Mouse (Mus musculus): ENCODE measurements around the gene Tspan1. TPM values are rescaled to one million over a fixed set of nuclear protein-coding genes. Genes with fewer than 3 reads are reported as not detected.
A peak's percentile ranks its signal among the peaks of the same experiment; 100 is the strongest.

Tspan1 gene
- 3.2 and 4.1 TPM in 2 replicates for polyA plus RNA-seq (2015; fragmentation: Nextera tagmentation; extraction: Ambion mirVana)

DNA sequence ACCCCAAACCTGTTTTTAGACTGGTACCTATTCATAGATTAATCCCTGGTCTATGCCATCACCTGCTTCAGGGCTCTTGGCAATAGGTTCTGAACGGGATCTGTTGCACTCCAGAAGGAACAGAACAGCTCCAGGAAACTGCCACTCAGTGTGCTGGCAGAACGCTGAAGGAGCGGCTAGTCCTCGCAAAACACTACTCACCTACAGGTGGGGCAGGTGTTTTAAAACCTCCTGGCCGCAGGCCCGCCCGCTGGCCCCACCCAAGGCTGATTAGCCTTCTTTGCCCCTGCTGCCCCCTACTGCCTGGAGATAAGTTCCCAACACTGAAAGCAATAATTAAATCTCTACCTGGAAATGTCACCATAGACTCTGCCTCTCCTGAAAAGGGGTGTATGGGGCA is at the start of gene Tspan1:
Gene Tspan1, minus strand, starts transcription at position 198 of the 400 bp plus-strand sequence.
- no peak for DNase-seq (ENCODE audit: low spot score)

DNA sequence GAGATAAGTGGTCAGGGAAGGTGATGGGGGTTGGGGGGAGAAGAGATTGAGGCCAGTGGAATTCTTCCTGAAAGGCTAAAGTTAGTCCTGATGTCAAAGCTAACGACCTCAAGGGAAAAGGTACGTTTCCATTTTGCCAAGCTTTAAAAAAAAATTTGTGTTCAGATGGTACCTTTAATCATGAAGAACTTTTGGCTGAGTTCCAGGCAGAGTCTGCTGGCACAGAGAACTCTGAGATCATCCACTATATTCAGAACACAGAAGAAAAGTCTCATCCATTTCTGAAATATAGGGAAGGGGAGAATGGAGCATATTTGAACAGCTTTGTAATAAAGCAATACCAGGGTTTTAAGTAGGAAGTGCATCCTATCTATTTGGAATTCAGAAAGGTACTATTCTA is 49.6 kb upstream of the Tspan1 start:
- DNase-seq (ENCODE audit: low spot score): no peak

DNA sequence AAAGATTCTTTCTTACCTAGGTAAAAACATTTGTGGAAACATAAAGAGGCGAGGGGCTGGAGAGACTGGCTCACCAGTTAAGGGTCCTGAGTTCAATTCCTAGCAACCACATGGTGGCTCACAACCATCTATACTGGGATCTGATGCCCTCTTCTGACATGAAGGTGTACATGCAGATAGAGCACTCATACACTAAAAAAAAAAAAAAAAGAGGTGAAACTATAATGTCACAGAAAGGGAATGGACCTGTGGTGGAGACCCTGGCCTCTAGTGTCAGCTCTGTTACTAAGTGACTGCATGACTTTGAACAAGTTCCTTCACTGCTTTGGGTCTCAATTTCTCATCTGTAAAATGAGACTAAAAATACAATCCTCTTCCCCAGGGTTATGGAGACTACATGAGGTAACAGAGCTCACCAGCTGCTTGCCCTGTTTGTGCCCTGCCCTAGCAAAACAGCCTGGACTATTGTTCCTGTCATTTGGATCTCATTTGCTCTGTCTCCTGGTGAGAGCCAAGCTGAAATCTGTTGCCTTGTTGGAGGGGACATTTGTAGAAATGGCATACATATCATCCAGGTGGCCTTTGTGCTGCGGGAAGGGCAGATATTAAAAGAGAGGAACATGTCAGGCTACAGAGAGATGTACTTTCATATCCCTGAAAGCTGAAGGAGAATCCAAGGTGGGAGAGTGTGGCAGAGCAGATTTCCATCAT is 48.6 kb upstream of the Tspan1 start:
- no peak for DNase-seq (ENCODE audit: low spot score)

DNA sequence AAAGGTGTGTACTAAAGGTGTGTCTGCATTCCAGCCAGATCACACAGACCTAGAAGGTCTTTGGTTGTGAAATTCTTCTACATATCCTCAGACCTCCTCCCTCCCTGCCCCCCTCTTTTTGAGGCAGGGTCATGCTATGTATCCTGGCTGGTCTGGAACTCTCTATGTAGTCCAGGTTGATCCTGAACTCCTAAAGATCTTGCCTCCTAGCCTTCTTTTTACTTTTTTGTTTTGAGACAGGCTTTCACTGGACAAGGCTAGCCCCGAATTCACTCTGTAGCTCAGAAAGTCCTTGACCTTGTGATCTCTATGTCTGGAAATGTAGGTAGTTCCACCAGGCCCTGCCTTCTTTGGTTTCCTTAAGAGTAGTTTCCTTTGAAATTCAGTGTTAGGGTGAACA is 41.5 kb upstream of the Tspan1 start:
- no peak for DNase-seq (ENCODE audit: low spot score)

DNA sequence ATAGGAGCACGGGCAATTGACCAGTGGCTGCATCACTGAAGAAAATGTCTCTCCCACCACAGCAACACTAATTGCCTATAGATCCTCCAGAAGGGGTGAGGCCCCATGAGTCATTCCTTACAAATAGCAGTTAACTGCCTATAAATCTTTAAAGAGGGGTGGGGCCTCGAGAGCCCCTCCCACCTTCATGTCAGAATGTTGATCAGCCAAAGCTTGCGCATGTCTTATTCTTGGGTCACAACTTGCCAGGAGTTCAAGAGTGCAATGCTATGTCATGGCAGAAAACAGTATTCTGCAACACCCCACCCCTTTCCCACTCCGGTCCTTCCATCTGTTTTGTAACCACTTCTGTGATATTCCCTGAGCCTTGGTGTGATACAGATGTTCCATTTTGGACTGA is 39.1 kb upstream of the Tspan1 start:
- no peak for DNase-seq (ENCODE audit: low spot score)

DNA sequence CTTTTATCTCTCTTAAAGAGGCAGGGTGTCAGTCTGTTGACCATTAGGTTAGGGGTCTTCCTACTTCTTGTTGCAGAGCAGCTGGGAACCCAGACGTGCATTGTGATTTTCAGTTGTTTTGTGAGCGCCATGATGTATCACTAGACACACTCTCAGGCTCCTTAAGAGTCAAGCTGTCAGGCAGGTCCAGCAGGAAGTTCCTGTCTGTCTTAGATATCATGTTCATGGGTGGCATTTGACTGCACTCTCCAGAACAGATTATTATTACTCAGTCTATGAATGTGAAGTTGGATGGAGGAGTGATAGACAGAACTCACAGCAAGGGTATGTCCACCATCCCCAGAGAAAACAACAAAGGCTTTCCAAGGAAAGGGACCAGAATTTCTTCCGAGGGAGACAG is 37.0 kb upstream of the Tspan1 start:
- no peak for DNase-seq (ENCODE audit: low spot score)

DNA sequence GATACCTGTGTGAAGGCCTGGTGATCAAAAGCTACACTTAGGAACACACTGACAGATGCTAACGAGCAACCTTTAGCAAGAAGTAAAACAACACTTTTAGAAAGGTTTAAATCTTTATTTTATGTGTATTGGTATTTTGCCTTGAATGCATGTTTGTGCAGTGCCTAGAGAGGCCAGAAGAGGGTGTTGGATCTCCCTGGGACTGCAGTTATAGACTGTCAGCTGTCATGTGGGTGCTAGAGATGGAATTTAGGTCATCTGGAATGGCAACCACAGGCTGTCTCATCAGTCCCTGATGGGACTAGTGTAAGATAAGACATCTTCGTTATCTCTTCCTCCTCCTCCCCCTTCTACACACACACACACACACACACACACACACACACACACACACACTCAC is 31.0 kb upstream of the Tspan1 start:
- peak; percentile 23 for DNase-seq (ENCODE audit: low spot score)

DNA sequence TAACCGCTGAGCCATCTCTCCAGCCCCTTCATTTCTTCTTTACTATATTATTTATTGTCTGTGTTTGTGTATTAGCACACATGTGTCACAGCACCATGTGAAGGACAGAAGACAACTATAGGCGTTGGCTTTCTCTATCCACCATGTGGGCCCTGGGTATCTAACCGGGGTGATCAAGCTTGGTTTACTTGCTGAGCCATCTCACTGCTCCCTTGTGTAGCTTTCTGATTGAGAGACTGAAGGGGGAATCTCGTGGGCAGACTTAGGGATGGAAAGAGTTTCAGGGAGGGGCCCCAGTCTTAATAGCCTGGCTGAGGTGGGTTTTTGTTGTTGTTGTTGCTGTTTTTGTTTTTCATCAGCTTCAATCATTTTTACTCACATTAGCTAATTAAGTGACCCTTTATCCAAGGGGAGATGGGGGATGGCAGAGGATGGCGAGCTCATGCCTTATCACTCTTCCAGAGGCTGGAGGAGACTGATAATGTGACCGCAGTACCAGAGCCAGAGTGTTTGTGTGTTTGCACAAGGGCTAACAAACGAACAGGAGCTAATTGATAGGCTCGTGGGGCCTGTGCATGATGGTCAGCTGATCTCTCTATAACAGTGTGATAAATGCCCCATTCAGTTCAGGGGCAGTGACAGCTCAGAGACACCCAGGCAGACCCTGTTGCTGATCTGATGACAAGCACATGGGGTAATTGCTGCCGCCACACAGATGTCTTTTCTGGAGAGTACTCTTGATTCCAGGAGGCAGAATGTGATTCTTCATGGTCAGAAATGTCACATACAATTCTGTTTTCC is 26.4 kb upstream of the Tspan1 start:
- no peak for DNase-seq (ENCODE audit: low spot score)

DNA sequence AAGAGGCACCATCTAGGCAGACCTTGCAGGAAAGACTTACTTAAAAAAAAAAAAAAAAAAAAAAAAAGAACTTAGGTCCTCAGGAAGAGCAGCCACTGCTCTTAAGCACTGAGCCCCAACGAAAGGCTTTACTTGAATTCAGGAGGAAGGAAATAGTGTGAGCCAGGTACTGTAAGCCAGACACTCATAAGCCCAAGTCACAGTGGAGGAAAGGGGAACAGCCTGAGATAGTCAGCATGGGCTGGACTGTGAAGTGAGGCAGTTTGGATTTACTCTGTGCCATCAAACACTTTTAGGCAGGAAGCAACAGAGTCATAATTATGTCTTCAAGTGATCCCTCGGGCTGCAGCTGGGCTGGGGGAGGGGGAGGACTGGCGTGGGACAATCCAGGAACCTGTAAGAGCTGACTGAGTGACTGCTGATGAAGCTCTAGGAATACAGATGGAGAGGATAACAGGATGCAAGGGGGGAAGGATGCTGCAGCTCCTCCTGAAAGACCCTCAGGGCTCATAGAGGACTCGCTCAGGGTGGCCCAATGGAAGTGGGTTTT is 25.0 kb upstream of the Tspan1 start:
- DNase-seq (ENCODE audit: low spot score): no peak

DNA sequence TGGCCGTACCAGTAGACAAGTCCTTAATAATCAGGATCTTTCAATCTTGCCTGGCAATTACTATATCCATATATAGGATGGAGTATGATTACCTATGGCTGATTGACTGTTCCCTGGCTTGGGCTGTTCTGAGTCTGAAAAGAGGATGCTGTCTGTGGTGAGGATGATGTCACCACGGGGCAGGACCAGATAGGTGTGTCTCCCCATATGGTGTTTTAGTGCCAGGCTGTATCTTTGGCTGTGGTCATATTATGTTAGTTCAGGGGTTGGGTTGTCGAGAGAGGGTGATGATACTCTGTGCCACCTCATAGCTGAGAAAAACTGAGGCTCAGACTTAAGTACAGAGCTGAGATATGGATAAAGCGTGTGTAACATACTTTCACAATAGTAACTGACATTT is 17.7 kb upstream of the Tspan1 start:
- no peak for DNase-seq (ENCODE audit: low spot score)

DNA sequence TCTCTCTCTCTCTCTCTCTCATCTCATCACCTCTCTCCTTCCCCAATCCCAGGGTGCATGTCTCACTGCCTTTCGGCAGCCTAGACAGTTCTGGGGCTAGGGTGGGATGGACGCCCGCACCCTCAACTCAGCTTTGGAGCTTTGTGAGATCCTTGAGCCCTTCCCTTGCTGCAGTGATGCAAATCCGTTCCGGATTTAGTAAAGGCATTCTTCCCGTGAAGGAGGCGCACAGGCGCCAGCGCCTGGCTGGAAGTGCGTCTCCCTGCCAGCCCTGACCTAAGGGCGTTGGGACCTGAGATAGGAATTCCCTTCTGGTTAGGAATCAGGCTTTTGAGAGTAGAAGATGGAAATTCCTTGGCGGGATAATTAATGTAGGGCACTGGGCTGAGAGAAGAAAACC is 15.3 kb upstream of the Tspan1 start:
- no peak for DNase-seq (ENCODE audit: low spot score)

DNA sequence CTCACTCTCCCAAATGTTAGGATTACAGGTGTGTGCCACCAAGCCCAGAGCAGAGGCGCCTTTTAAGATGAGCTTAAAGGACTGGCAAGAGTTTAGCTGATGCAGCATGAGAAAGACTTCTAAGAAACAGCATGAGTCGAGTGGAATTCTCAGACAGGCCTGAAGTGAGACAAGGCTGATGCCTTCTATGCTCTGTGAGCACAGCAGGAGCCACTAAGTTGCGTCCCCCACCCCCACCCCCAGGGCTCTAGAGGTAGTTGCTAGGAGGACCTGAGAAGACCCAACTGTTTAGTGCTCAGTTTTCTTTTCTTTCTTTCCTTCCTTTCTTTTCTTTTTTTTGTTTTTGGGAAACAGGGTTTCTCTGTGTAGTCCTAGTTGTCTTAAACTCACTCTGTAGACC is 14.7 kb upstream of the Tspan1 start:
- no peak for DNase-seq (ENCODE audit: low spot score)

DNA sequence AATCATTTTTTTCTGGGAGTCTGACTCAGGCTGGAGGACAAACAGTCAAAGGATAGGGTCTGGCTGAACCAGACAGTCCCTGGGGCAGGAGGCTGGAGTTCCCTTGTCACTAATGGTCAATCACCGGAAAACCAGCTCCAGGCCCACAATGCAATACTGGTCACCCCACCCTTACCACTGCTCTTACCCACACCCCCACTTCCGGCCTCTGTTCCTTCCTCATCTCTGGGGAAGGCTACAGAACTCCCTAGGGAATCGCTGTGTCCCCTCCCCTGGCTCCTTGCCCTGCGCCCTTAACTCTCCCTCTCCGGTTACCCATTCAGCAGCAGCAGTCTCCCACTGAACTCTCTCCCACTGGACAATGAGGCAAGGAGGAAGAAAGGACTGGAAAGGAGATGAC is 9.7 kb upstream of the Tspan1 start:
- no peak for DNase-seq (ENCODE audit: low spot score)

DNA sequence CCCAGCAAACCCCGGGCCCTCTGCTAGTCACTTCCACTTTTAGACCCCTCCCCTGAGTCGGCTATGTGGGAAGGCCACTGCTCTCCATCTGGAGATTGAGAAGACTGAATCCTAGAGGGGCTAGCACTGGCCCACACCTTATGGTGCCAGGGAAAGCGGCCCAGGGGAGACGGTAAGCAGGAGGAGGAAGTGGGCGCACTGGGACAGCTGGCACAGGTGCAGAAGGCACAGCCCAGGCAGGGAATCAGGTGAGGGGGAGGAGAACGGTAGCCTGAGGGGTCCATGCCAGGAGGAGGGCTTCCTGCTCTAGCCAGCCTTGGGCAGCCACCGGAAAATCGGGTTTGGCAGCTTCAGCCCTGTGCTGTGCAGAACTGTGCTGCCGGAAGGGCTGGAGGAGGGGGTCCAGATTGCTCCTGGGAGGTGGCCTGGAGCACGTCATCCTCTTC is 9.2 kb upstream of the Tspan1 start:
- DNase-seq (ENCODE audit: low spot score): peak; percentile 60

DNA sequence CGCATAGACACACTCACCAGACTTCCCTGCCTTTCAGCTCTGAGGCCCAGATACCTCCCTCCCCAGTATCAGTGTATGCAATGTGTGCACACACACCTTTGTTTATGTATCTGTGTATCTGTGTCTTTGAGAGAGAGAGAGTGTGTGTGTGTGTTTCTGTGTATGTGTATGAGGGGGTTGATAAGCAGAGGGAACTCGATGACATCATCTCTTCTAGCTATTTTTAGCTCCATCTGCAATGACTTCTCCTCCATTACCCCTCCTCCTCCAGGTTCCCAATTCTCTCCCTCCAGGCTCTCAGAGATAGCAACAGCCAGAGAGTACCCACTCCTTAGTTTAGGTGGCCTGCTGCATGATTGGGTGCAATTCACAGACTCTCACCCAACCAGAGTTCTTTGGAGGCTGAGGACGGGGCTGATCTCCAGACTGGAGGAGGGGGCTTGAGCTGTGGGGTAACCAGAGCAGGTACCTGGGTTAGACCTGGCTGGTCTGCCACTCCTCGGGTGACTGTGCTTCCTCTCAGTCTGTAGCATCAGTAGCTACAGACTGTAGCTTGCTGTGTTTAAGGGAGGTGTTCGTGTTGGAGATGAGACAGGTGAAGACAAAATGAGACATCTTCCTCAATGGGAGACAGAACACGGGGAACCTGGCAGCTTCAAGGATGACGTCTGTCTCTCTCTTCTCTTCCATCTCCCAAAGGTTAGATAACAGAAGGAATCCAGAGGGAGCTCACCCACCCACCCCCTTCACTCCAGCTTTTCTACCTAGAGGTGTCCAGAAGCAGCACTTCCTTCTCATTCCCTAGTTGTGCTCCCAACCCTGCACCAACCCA is 8.5 kb upstream of the Tspan1 start:
- DNase-seq (ENCODE audit: low spot score): no peak

DNA sequence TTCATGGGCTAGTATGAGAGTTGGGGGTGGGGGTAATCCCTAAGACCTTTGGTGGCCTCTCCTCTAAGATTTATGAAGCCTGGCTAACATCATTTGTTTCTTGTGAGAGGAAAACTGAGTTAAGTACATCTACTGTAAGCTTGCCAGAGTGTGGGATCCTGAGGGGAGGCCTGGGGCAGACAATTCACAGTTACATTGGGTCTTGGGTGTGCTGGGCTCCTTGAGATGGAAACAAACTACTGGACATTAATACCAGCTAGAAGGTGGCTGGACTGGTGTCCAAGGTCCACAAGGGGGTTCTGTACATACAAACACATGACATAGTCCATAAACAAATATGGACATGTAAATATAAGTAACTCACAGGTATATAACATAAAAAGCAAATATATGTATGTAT is 7.7 kb upstream of the Tspan1 start:
- DNase-seq (ENCODE audit: low spot score): no peak

DNA sequence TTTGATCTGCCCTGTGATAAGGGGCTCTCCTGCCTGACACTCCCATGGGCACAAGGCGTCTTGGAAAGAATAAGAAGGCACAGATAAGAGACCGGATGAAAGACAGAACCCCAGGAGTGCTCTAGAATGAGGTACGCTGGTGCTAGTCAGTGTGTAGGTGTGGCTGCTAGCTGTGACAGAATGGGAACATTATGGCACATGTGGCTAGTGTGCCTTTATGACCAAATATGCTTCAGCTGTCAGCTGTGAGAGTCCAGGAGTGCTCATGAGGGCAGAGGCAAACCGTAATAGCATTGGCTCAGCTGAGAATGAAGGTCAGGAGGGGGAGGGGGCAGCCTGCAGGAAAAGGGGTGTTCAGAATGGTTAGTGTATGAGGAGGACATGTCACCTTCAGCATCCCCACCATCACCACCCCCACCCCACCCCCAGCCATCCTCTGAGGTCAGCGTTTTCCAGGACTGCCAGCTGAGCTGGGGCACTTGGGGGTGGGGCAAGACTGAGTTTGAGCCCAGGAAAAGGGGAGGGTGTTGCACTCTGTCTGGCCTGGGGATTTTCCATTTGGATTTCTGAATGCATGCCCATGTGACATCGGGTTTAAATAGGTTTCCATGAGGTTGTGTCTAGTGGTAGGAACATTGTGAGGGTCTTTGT is 7.2 kb upstream of the Tspan1 start:
- no peak for DNase-seq (ENCODE audit: low spot score)

DNA sequence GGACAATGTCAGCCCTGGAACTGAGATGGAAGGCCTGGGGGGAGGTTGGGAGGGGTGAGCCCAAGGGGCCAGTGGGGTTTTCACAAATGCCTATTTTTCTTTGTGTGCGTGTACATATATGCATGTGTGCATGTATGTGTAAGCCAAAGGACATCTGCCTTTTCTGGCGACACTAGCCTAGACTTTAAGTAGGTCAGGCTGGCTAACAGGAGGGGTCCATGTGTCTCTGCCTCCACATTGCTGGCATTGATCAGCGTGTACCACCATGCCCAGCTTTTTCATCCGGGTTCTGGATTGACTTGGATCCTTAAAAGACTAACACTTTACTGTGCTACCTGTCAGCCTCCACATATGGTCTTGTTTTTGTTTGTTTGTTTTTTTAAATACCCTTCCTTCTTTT is 6.4 kb upstream of the Tspan1 start:
- no peak for DNase-seq (ENCODE audit: low spot score)

DNA sequence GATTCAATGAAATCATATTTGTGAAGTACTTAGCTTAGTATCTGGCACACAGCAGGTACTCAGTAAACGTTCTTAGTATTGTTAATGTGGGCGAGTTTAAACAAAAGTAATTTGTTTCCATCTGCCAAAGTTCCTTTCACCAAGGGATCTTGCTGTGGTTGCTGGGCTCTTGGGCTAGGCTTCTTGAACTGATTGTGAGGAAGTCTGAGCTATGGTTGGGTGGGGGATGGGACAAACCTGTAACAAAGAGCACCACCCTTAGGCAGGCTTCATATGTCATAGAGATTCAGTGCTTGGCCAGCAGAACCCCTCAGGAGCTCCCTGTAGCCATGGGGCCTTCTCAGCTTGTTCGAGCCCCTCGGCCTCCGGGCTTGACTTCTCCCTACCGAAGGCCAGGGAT is 5.7 kb upstream of the Tspan1 start, which contains the start of the genes 1700042G07Rik and Gm49337:
Gene 1700042G07Rik, plus strand, starts transcription at position 301 of the 400 bp plus-strand sequence.
Gene Gm49337, plus strand, starts transcription at position 313 of the 400 bp plus-strand sequence.
- DNase-seq (ENCODE audit: low spot score): no peak

DNA sequence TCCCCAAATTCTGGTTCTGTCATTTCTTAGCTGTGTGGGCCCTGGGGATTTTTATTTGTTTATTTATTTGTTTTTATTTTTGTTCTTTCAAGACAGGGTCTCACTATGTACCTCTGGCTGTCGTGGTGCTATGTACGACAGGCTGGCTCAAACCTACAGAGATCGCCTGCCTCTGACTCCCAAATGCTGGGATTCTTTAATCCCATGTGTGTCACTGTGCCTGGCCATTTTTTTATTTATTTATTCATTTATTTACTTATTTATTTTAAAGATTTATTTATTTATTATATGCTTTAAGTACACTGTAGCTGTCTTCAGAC is 1.9 kb upstream of the Tspan1 start:
- no peak for DNase-seq (ENCODE audit: low spot score)
